Mouse (Mus musculus) thymus, adult 2 months (tissue): ENCODE measurements around the gene Gm20388.

Experiments
- CTCF ChIP-seq: fragments of 200-500 bp; IDR thresholded peaks from 2 replicates; pipeline ENCODE4 v1.5.1; 2012; ENCODE audit warnings: mild to moderate bottlenecking, control low read depth, low read length, moderate library complexity, borderline replicate concordance; ENCODE audit not compliant: control insufficient read depth, poor library complexity, insufficient read depth; ENCODE audit errors: extremely low read depth
- POLR2A ChIP-seq: fragments of 200-500 bp; IDR thresholded peaks from 2 replicates; pipeline ENCODE4 v1.6.1; 2012; ENCODE audit warnings: mild to moderate bottlenecking, low read length, control low read depth, moderate library complexity; ENCODE audit not compliant: control insufficient read depth, poor library complexity, insufficient read depth; ENCODE audit errors: extremely low read depth

GRCm38 (mm10) chr8:121369378-121369777, 1458.7 kb downstream of the Gm20388 start:
- TF ChIP-seq POLR2A: no peak
- no peak for TF ChIP-seq CTCF
